Mouse (Mus musculus) lung, postnatal 25 days (tissue): ENCODE results near the gene Nell2.

Source experiments
- DNase-seq: peaks from one replicate; pipeline ENCODE4 v3.0.0; 2022; ENCODE audit warnings: low spot score

The Nell2 gene

DNA sequence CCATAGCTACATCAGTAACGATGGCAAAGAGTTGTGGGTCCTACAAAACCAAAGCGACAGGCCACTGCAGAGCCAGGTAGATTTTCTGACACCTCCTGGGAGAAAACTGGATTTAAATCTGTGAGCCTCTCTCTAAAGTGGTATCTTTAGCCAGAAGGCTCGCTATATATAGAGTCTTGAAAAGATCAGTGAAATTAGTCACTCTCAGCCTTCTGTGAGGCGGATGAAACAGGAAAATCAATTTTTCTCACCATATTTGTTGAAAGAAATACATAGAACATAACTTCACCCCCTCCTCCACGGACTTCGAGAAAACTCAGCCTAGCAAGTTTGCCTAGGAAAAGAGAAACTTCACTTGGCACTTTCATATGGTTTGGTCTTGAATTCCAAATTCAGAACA is 54.4 kb downstream of the Nell2 start:
- no peak for DNase-seq

DNA sequence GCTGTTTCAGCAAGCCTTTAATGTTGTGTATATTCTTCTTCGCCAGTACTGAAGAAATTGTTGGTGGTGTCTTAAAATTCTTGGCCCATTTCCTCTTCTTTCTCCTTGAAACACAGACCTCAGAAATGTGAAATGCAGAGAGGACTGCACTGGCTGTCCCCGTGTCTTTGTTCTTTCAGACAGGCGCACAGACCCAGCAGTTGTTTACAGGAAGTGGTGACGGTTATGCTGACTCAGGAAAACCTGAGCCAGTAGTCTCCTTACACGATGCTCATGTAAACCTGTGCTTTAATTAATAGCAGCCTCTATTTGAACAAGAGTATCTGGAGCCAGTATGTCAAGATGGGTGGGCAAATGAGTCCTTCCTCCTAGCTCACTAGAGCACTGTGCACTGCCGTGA is 61.2 kb downstream of the Nell2 start:
- no peak for DNase-seq

DNA sequence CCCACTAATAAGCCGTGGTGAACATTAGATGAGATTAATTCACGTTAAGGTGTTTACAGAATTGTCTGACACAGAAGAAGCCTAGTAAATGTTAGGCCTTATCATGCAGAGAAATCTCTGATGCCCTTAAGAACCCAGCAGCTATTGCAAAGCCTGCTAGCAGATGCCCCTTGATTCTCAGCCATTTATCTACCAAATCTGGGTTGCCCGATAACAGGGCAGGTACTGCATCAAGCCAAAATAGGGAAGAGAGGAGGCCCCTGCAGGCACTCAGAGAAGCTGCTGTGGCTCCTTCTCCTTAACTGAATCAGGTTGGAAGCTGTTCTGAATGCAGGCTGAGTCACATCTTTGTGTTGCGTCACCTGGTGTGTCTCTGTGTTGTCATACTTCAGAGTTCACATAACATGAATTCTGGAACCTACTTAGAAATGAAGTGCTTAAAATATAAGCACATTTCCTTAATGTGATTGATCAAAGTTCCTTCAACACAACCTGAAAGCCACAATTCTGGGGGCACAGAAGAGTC is 68.3 kb downstream of the Nell2 start:
- no peak for DNase-seq

DNA sequence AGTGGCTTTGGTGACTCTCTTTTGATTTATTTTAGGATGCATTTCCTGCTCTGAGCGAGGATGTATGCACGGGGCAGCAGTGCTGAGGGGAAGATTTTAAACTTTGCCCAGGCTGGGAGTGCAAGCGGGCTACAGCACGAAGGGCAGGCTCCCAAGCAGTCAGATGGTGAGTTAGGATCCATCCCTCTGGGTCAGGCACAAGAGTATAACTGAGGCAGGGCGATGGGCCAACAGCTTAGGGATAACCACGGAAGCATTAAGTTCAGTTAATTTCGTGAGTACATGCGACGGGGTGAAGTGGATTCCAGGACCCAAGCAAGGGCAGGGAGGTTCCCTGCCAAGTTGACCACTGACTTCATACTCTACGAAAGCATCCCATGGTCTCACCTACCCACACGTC is 83.8 kb downstream of the Nell2 start:
- DNase-seq, result no peak

DNA sequence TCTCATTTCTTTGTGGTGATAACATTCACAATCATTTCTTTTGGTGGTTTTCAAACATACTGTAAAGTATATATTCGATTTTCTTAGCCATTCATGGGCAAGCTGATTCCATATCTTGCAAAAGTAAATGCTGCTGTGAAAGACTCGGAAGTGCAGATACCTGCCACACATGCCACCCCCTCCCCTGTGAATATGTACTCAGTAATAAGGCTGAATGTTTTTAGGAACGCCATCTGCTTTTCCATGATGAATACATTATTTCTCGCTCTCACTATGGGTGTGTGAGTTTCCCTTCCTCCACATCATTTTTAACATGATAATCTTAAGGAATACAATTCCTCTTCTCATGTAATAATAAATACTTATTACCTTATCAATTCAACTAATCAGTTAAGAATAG is 90.6 kb downstream of the Nell2 start:
- no peak for DNase-seq

- DNase-seq, result no peak
Measured at GRCm38 (mm10) chr15:95436261-95436660, 92.1 kb downstream of the Nell2 start.

DNA sequence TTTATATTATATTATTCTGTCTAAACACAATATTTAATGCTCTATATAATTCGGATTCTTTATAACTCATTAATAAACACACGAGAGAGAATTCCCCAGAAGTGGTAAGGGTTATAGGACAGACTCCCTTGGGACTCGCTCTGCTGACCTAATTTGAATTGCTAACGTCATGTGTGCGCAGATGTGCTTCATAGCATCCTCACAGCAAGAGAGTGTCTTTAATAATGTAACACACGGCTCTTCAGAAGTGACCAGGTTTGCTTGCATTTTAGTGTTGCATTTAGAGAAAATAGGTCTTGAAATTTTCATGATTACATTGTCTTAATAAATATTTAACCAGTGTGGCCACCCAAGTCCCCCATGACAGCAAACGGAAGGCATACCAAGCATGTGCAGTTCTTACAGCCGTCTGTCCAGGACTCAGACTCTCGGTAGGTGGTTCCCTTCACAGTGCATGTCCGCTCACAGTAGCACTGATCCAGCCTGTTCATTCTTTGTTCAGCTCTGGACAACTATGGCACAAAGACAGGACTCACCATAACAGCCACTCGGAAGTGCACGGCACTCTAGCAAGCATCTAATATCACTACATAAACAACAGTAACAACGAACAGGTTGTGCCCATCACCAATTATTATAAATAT is 97.1 kb downstream of the Nell2 start:
- DNase-seq, result no peak

- no peak for DNase-seq
Measured at GRCm38 (mm10) chr15:95430000-95430399, 98.4 kb downstream of the Nell2 start.

- no peak for DNase-seq
Measured at GRCm38 (mm10) chr15:95428003-95428663, 100.2 kb downstream of the Nell2 start.

DNA sequence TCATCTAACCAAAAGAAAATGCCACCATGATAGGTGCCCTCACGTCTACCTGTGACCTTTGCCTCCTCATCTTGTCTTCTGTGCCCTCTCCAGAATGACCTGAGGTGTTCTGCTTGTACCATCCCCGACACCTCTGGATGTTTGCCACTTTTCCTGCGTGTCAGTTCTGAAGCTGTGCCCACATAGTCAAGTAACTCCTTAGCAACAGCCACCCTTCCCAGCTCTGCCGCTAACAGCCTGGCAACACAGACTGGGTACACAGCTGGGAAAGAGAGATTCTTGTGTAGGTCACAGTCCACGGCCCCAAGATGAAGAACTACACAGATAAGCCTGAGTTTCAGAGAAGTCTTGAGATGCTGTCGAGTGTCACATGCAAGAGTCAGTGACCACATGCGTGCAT is 103.3 kb downstream of the Nell2 start:
- DNase-seq, result no peak

GRCm38 (mm10) chr15:95422226-95422950 is 106.0 kb downstream of the Nell2 start:
- no peak for DNase-seq

GRCm38 (mm10) chr15:95418641-95419040 is 109.7 kb downstream of the Nell2 start:
- no peak for DNase-seq

DNA sequence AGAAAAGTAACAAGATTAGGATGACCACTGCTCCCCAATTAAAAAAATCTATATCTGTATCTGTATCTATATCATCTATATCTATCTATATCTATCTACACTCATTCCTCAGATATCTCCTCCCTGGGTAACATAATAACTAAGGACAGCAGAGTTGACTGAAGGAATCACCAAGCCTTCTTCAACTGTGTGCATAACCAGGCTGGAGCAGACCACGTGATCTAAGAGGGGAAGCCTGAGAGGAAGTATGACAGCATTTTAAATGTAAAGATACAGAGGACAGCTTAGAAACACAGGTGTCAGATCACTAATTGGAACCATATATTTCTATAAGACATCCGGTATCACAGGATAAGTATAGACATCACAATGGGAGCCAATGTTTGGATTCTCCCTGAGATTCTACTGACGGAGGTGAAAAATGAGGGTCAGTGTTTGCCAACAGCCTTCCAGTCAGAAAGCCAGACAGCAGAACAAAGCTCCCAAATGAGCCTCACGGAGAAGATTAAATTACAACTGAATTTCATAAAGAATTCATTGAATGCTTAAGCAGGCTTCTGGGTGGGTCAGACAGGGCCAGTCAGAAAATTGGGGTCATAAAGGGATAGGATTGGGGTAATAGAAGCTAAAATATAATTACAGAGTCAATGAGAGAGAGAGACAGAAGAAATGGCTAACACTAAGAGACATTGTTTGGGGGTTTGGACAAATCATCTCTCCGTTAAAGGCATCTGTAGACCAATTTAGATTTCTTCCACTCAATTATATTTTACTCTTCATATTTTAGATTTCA is 116.2 kb downstream of the Nell2 start:
- no peak for DNase-seq

DNA sequence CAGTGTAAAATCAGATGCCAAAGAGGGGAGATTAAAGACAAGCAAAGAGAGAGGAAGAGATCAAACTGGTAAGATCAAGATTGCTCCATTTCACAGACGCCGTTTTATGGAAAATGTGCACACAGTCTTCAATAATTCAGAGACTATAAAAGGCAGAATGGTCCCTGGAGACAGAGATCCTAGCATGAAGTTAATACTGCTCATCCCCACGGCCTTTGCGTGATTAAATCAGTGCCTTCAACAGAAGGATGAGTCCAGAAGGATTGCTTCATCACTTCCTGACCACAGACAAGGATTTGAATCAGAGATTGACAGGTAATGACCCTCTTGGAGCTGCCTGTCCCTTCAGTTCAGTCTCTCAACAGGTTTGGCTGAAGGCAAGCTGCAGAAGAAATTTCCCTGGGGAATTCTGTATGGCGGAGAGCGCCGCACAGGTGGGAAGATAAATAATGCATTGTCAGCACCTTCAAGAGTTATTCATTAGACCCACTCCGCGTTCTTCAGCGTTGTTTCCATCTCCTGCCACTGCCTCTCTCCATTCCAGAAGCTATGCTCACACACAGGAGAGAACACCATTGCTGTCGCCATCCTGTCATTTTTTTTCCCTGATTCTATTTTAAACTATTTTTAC is 118.0 kb downstream of the Nell2 start:
- no peak for DNase-seq

- no peak for DNase-seq
Measured at GRCm38 (mm10) chr15:95390347-95390746, 138.0 kb downstream of the Nell2 start.

- DNase-seq, result no peak
Measured at GRCm38 (mm10) chr15:95388950-95389349, 139.4 kb downstream of the Nell2 start.

- no peak for DNase-seq
Measured at GRCm38 (mm10) chr15:95380859-95381258, 147.5 kb downstream of the Nell2 start.

DNA sequence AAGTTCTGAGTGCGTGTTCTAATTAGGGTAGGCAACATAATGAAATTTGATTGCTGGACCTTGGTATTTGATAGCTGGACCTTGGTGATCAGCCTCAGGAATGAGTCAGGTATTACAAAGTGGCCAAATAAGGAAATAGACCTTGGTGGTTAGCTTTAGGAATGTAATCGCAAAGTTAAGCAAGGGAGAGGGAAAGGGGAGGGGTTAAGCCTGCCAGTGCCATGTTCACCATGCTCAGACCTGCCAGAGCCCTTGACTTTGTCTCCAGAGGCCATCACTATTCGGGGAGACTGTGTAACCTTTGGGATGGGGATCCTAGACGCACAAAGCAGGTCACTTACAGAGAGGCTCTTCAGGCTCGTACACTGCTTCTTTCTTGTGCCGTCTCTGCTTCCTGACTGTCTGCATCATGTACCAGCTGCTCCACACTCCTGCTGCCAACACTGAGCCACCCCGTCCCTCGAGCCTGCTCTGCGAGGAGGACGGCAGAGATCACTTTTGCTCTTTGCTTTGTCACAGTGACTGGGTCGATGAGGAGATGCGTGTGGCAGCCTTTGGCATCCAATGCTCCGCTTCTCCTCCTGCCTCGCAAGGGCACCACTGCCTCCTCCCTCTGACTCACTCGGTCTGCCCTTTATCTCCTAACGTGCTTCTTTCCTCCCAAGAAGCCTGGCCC is 157.5 kb downstream of the Nell2 start:
- DNase-seq, result no peak

DNA sequence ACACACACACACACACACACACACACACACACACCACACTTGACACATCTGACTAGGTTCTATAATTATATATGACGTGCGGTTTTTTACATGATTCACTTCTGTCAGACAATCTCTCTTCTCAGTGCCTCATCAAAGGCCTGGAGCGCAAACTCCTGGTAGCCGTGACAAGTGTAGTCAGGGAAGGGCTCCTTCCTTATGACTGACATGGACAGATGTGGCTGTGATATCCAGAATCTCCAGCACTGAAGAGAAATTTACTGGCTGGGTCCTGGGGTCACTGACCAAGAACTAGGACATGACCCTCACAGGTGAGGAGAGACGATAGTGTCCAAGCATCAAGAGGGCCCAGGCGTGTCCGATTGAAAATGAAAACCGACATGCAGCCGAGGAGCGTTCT is 160.2 kb downstream of the Nell2 start:
- no peak for DNase-seq

- DNase-seq, result no peak
Measured at GRCm38 (mm10) chr15:95366506-95366905, 161.9 kb downstream of the Nell2 start.

DNA sequence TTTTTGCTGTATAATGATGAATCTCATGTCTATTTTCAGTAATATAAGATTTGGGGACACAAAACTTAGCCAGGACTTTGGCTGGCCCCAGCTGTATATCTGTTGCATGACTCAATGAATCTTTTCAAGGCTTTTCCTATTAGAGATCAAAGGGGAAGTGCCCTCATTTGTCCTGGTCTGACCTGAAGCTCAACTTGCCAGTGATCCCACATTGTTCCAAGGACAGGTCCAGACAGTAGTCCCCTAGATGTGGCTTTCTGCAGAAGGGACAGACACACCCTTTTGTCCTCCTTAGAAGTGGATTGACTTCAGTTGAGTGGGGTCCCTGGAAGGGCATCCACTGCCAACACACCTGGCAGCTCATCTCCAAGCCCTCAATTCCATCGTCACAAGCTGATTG is 173.6 kb downstream of the Nell2 start:
- no peak for DNase-seq
